In the genomic region with DNA sequence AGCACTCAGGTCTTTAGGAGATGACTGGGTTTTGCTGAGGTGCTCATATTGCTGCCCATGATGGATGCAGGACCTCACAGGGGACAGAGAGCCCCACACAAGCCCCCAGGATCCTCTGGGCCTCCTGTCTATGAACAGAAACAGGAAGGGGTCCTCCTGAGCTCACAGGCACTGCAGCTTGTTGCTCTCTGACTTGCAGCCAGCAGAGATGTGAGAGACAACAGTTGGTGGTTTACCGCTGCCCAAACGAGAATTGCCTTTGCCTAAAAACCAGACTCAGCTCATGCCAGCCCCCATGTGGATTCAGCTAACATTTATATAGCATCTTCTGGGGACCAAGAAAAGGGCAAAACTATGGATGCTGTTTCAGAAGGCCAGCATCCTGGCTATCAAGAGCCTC, we compare ENCODE assay signal across 17 mouse cellular contexts. TPM values are rescaled to one million over a fixed set of nuclear protein-coding genes. Genes with fewer than 3 reads are reported as not detected.
"Had no signal": no experiment of that assay in that cellular context is flagged by ENCODE, and none has a peak within 500 bp of the region (broad histone marks: within the 10 kb centered on the region; RNA-seq: fewer than 3 reads in every experiment).

No protein-coding gene starts in this region.

- H3K36me3 ChIP-seq: intestine, embryonic 15.5 days; liver, embryonic 13.5 days; midbrain, embryonic 12.5 days; neural tube, embryonic 12.5 days; neural tube, embryonic 15.5 days had no signal

- H3K27me3 ChIP-seq: intestine, embryonic 15.5 days; midbrain, embryonic 12.5 days; neural tube, embryonic 12.5 days; neural tube, embryonic 15.5 days had no signal

- H3K4me3 ChIP-seq: intestine, embryonic 15.5 days; left cerebral cortex, adult 2 months; liver, embryonic 13.5 days; midbrain, embryonic 12.5 days; neural tube, embryonic 12.5 days; neural tube, embryonic 15.5 days had no signal

- H3K4me1 ChIP-seq: liver, embryonic 13.5 days; midbrain, embryonic 12.5 days had no signal

- H3K27ac ChIP-seq: intestine, embryonic 15.5 days; left cerebral cortex, adult 2 months; liver, embryonic 13.5 days; midbrain, embryonic 12.5 days; neural tube, embryonic 12.5 days; neural tube, embryonic 15.5 days had no signal

- DNase-seq: kidney, adult 18-20 months; kidney, adult 9 months; kidney, postnatal 14 days; kidney, postnatal 4 days; layer of hippocampus, postnatal 36 days; liver, embryonic 13.5 days; lung, adult 2 months; lung, postnatal 14 days; lung, postnatal 4 days had no signal

RNA-seq across cellular contexts. Expression of a gene that starts 33.7 kb away (rescaled TPM):
- total RNA-seq: megakaryocyte progenitor cell, adult 5-6 weeks; megakaryocyte-erythroid progenitor cell, adult 5-6 weeks had no signal
- polyA plus RNA-seq: liver, embryonic 16.5 days had no signal
